Mouse (Mus musculus): ENCODE data around the gene Pogz.
A peak's percentile ranks its signal among the peaks of the same experiment; 100 is the strongest.

The Pogz gene

DNA sequence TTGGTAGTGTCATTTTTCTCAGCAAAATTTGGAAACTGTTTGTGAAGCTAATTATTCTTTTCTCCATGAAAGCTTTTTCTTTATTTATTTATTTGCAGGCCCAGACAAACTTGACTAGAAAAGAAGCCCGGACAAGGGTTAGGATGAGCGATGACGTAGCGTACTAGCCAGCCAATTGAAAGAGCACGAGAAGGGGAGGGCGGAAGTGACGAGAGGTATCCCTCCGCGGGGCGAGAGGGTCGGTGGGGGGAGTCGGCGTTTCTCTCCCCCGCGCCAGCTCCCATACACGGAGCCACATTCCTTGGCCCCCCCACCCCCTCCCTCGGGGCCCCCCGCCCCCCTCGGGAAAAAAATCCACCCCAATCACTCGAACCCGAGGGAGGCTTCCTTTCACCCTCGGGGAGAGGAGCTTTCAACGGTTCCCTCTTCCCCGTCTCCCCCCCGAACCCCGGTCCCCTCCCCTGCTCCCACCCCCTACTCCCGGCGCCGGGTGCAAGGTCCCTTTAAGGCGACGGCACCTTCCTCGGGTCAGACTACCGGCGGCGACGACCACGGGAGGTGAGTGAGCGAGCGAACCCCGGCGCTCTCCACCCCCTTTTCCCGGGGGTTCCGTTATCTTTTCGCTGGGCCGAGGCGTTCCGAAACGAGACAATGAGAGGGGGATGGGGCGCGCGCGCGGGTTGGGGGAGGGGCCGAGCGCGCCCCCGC lies at the start of gene Pogz:
Pogz (plus strand) TSS at position 385 of the 708 bp plus-strand sequence.
- DNase-seq = peak; percentile 87 to 89

DNA sequence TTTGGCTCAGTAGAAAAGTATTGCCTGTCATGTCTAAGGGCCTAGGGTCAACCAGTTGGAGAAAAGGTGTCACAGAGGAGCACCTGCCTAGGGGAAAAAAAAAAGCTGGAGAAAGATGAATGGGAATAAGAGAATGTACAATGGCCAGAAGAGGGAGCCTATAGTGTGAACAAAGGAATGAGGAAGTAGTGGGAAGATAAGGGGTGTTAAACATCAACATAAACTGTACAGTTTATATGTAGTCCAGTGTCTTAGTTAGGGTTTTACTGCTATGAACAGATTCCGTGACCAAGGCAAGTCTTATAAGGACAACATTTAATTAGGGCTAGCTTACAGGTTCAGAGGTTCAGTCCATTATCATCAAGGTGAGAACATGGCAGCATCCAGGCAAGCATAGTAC lies 48.3 kb upstream of the Pogz start:
- no peak for DNase-seq

DNA sequence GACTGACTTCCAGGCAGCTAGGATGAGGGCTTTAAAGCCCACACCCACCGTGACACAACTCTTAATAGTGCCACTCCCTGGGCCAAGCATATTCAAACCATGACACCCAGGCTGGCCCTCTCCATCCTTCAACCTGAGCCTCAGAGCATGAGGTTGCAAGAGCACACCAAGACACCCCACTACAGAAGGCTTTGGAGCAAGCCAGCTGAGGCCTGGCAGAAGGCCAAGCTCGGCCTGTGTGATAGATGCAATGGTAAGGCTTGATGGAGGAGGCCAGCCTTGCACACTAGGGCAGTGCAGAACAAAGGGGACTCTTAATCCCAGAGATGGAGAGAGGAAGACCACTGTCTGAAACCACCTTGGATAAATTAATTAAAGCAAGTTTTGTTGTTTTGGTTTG lies 47.9 kb upstream of the Pogz start:
- DNase-seq = no peak

DNA sequence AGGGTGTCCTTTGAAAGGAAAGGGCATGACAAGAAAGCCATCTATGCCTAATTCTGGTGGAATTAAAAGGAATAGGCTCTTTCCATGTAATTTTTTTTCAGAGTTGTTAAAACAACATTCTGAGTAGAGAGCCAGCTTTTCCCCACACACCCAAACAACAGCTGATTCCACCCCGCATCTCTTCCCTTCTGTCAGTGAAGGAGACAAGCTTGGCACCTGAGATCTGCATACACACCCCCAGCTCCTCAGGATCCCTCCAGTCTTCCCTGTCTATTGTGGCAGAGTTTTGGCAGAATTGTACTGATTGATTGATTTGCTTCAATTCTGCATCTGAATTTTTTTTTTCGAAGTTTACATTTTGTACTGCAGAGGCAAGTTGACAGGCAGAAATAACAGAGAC lies 45.1 kb upstream of the Pogz start:
- no peak for DNase-seq

DNA sequence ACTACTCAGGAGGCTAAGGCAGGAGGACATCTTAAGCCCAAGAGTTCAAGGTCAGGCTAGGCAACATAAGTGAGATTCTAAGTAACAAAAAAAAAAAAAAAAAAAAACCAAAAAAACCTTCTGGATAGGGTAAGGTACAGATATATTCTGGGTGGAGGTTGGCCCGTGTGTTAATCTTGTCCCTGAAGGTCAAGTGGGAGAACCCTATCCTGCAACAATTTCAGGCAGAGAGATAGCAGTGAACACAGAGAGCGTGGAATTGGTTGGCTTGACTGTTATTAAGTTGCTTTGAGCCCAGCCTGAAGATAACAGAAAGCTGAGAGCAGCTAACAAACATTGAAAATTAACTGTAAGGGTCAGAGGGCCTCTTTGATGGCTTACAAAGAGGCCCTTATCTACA lies 43.7 kb upstream of the Pogz start:
- no peak for DNase-seq

DNA sequence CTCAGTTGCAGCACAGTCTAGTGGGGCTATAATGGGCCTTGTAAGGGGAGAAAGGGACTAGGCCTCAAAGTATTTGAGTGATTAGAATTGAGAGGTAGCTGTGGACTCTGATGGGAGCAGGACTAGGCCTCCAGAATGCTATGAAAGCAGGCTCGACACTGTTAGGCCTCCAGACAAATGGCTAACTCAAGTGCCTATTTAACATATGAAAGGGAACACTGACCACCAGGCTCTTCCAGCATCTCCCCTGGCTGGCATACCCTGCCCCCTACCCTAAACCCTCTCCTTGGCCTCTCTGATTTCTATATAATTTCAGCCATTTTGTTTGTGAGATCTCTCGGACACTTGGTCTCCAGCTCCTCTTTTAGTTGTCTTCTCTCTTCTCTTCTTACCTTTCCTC lies 43.0 kb upstream of the Pogz start:
- DNase-seq = no peak

DNA sequence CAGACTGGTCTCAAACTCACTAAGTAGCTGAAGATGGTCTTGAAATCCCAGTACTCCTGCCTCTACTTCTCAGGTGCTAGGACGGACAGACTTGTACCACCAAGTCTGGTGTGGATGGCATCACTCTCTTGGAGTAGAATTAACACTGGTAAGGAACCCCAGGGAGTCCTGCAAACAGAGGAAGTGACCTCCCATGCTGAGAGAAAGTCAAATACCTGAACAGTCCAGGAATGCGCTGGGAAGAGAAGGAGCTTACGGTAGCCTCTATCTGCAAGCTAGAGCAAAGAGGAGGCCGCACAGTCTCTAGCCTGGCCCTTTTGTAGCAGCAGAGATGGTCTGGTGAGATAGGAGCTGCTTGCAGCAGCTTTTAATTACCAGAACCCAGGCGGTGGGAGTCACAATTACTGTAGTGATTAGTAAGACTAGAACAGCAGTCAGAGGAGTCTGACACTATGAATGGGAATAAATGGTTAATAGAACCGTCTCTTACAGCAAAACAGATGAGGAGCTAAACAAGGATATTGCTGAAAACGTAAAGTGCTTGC lies 41.7 kb upstream of the Pogz start:
- no peak for DNase-seq

DNA sequence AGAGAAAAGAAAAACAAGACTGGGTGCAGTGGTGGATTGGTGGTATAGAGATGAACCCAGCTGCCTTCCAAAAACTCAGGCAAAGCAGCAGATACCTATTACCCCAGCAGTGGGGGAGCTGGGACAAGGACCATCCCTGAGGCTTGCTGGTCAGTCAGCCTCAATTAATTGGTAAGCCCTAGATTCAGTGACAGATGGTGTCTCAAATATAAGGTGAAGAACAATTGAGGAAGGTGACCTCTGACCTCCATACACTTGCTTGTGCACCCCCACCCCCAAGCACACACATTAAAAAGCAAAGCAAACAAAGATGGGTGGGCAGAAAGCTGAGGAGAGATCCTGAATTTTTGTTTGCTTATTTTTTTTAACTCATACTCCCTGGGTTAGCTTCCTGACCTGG lies 41.2 kb upstream of the Pogz start:
- no peak for DNase-seq

DNA sequence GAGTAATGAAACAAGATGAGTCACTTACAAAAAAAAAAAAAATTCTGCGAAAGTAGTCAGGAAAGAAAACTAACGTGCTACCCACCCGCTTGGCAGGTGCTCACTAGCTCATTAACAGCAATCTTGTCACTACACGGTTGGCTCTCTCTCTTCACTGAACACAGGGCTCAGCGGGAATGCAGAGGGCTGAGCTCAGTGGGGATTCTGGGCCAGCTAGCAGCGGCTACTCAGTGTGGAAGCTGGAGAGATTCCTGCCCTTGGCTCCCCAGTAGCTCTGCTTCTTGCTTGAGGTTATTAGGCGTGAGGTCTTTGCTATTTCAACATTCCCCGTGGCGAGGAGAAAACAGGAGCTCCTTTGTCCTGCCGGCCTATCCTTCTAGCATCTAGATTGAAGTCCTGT lies 33.2 kb upstream of the Pogz start:
- DNase-seq = no peak

DNA sequence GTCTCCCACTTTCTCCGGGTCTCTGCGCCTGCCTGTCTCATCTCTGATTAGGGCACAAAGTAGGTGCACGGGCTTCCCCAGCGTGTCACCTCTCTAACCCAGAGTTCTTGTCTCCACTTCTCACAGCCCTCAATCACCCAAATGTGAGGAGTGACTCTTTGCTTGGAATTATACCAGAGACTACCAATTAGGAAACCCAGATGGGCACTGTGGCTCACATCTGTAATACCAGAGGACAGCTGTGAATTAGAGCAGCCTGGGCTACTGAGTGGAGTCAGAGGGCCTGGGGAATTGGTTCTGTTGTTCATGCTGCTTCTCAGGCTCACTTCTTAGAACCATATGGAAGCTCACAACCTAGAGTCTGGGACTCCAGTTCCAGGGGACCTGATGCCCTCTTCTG lies 32.4 kb upstream of the Pogz start:
- no peak for DNase-seq

DNA sequence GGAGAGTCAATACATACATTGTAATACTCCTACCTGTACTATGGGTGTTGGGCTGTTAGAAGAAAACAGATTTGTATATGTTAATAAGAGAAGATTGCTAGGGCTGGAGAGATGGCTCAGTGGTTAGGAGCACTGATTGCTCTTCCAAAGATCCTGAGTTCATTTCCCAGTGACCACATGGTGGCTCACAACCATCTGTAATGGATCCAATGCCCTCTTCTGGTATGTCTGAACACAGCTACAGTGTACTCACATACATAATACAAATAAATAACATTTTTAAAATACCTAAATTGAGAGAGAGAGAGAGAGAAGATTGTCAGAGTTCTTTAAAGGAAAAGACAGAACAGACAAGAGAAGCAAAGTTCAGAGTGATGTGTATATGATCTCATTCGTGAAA lies 29.1 kb upstream of the Pogz start:
- no peak for DNase-seq

DNA sequence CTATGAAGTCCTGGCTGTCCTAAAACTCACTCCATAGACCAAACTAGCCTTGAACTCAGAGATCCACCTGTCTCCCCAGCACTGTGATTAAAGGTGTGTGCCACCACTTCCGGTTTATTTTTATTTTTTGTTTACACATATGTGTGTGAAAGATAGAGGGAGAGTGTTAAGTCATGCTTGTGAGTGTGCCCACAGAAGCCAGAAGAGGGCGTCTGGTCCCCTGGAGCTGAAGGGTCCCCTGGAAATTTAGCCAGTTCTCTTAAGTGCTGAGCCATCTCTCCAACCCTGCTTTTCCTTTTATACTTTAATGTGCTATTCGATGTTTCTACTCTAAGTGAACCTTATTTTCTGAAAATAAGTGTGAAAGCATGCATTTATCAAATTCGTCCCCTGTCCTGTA lies 25.7 kb upstream of the Pogz start:
- no peak for DNase-seq

DNA sequence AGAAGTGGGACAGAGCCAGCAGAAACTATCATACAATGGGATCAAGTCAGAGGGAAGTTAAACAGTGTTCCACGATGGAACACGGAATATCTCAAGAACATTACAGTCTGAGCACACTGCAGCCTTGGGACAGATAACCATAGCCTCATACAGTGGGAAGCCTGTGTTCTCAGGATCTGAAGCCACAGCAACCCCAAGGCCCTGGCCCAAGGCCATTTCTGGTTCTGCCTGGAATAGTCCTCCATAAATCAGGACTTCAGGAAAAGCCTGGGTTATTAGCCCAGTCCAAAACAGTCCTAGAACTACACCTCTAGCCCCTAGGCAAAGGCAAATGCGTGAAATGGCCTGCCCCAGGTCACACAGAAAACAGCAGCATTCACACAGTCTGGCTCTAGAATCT lies 23.7 kb upstream of the Pogz start:
- no peak for DNase-seq

DNA sequence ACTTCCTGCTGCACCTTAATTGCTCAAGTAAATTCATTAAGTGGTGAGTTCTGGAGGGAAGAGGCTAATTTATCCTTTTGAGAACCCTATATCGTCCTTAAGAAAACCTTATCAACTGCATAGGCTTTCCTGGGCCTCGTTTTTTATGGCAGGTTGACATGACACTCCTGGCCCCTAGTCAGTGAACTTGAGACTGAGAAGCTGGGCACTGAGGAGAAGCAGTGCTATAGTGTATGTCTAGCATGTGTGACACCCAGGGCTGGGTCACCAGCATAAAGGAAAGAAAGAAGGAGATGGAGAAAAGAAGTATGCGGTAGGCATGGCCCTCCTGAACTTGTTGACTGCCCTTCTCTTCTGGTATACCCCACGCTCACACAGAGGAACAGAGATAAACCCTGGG lies 23.3 kb upstream of the Pogz start:
- no peak for DNase-seq

DNA sequence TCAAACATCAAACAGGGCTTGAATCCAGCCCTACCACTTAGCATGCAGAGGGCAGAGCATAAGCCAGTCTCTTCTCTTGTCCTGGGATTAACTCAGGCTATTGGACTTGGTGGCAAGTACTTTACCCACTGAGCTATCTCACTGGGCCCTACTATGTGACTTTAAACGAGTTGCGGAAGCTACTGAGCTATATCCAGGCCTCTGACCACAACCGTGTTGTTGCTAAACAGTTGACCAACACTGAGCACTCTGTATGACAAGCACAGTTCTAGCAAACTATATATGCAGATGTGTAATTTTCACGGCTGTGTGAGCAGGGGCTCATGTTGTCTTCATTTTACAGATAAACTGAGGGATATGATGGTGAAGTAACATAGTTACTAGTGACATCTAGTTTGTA lies 22.7 kb upstream of the Pogz start:
- no peak for DNase-seq

DNA sequence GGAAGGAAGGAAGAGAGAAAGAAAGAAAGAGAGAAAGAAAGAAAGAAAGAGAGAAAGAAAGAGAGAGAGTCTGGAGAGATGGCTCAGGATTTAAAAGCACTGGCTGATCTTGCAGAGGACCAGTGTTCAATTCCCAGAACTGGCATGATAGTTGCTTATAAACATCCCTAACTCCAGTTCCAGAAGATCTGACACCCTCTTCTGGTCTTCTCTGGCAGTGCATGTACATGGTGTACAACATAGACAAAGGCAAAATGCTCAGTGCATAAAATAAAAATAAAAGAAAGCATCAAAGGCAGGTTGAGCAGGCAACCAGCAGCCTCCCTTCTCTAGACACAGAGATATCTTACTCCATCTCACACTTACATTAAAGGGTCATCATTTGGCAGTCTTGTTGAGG lies 21.8 kb upstream of the Pogz start:
- DNase-seq = no peak

DNA sequence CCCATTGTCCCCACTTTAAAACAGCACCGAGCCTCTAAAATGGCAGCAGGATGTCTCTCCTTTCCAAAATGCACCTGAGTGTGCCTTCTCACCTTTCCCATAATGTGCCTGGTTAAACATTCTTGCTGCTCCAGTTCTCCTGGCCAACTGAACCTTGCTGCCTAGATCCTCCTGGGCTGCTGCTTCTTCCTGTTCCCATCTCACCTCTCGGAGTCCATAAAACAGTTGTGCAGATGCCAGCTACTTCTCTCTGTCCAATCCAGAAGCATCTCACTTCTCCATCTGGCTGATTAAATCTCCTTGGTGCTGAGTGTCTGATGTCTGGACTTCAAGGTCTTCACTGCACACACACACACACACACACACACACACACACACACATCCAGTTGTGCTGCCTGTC lies 19.6 kb upstream of the Pogz start:
- DNase-seq = no peak

DNA sequence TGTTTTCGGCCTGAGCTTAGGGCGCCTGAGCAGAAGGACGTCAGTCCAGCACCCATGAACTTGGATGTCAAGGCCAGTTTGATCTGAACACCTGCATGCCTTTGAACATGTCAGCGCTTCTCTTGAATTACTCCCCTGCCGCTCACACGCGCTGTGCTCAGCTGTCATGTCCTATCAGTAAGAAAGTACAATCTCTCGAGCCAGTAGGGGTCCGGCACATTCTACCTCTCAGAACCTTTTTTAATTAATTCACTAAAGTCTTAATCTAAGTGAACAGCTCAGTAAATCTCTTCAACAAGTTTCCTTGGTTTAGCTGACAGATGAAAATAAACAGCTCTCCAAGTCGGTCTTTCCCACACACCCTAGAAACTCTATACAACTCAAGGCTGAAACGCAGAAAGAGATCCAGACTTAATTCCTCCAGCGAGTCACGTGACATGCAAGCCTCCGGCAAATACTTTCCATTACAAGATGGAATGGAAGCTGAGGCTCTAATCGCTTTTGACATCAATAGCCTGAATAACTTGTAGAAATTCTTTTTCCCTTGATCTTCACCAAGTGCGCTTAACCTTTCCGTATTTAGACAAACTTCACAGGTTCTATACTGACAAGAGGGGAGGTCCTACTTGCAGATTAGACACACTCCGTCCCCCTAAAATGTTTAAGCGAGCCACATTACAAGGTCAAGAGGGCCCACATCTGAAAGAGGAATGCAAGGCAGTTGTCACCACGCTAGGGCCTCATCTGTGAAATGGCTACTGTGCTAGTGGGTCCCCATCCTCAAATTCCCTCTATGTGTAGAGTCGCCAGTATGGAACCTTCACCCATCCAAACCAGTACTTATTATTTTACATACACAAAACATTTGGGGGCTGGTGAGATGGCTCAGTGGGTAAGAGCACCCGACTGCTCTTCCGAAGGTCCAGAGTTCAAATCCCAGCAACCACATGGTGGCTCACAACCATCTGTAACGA lies 17.6 kb upstream of the Pogz start:
- no peak for DNase-seq

DNA sequence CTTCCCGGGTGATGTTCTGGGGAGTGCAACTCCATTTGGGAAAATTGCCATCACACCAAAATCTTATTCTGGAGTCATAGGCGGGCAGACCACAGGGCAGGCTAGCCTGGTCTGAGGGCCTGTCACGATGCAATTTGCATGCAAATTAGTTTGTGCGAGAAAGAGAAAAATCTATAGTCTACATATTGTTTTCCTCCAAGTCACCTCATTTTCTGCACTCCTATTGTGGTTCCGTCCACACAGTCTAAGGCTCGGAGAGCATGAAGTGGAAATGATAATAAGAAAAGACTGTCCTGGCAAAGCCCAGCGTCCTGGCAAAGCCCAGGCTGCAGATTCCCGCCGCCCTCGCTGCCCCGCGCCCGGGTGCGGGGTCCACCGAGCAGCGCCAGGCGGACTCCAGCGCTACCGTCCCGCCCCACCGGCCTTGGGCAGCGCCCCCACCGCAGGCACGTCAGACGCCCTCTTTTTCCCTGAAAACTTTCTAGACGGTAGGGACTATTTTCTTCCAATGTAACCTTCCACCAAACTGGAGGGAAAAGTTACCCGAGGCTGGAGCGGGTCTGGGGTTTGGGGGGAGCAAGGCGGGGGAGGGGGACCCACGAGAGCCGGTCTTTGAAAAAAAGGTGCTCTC lies 16.2 kb upstream of the Pogz start:
- peak in 1 of 2 experiments; percentile 14 for DNase-seq

DNA sequence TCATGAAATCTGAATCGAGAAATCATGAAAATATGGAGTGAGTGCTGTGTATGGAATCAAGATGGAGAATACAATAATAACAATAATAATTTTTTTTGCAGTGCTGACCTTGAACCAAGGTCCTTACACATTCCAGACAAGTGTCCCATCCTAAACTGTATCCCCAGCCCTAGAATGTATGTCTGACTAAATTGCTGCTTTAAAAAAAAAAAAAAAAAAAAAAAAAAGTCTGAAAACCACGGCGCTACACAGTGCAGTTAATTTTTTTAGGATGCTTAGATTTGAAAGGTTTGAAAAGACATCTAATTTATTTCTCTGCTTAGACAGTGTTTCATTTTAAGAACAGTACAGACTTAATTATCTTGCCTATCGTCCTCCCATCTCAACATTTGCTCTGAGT lies 15.3 kb upstream of the Pogz start:
- no peak for DNase-seq

DNA sequence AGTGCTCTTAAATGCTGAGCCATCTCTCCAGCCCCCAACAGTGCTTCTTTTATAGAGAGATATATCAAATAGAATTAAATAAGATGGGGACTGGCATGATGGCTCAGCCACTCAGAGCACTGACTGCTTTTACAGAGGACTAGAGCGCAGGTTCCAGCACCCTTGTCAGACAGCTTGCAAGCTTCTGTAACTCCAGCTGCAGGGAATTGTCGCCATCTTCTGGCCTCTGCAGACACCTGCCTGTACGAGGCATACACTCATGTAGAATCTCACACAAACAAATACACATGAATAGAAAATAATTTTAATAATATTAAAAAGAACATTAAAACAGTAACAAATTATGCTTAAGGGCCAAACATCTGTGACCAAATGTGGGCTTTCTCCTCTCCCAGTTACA lies 13.3 kb upstream of the Pogz start:
- DNase-seq = no peak

DNA sequence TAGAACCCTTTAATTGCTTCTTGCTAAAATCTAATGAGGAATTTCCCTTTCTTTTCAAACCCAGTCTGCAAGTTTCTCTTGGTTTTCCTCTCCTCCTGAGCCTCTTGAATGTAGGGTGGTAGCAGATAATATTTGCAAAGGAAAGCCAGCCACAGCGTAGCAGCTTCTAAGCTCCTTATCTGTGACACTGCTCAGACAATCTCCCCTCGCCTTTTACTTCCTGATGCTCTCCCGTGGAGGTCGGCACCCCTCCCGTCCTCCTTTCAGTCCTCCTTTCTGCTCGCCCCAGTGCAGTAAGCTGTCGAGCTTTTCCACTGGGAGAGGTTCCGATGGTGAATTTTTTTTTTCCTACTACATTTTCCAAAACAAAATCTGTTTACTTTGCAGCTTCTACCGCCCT lies 5.3 kb upstream of the Pogz start:
- no peak for DNase-seq

DNA sequence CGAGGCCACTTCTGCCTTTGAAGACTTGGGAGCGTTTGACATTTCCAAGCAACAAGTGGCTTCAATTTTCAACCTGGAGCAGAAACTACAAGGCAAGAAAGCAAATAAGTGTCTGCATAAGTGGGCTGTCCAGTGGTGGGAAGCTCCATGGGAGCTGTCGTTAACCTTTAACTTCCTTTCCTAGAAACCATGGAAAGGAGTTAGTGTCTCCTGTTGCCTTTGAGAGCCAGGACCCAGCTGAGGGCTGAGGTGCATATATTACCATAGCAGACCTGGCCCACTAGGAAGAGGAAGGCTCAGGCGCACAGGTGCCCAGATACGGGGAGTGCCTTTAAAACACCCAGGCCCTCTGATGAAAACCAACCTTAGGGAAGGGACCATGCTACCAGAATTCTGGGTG lies 4.7 kb upstream of the Pogz start:
- DNase-seq = no peak

DNA sequence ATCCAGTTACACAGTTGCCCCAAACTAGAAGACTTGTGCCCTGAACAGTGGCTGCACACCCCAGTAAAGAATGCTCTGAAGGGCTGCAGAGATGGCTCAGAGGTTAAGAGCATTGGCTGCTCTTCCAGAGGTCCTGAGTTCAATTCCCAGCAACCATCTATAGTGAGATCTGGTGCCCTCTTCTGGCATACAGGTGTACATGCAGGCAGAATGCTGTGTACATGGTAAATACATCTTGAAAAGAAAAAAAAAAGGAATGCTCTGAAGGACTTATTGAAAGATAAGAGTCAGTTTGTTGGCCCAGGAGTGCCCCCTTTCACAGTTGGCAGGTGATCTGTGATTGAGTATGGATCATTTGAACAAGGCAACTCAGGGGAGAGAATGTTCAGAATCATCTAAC lies 4.0 kb upstream of the Pogz start:
- DNase-seq = no peak
